Mouse (Mus musculus) E14TG2a.4 (cell line): ENCODE data around the gene Hoxb1.

Source experiments
- CTCF ChIP-seq: conservative IDR thresholded peaks from 2 replicates; pipeline ENCODE4 v1.5.1; 2014; ENCODE audit warnings: low read length
- NANOG ChIP-seq: IDR thresholded peaks from 2 replicates; pipeline ENCODE4 v1.6.1; 2014; ENCODE audit warnings: borderline replicate concordance, low read length, mixed read lengths
- POU5F1 ChIP-seq: IDR thresholded peaks from 2 replicates; pipeline ENCODE4 v1.6.1; 2014; ENCODE audit warnings: low read length, borderline replicate concordance

GRCm38 (mm10) chr11:96407191-96408072 is 41.9 kb downstream of the Hoxb1 start:
- TF ChIP-seq CTCF (no peak; the same call in 1 of the 2 replicates), NANOG (no peak), POU5F1 (no peak)
